Mouse (Mus musculus): ENCODE data around the gene Dsp. TPM values are rescaled to one million over a fixed set of nuclear protein-coding genes. Genes with fewer than 3 reads are reported as not detected.

The Dsp gene
- polyA plus RNA-seq, 1 experiment from 2014 or later: 48.7 TPM

- Histone ChIP-seq H3K9me3 (replicated peaks) (no peaks in the 10 kb centered on the region), H3K4me2 (peak overlapping the region; percentile 47), H3K36me3 (peaks cover 76% of the 10 kb centered on the region), H3K9ac (peak overlapping the region; percentile 16; the same call in 1 of the 2 replicates), H3K4me1 (replicated peaks) (peaks cover 22% of the 10 kb centered on the region), H3K27ac (ENCODE audit: poor library complexity, severe bottlenecking) (peak overlapping the region; percentile 89), H3K27me3 (replicated peaks) (no peaks in the 10 kb centered on the region), H3K4me3 (0 out of 2 replicates have a peak overlapping the region, but pooled peaks have one; percentile 8)
- ATAC-seq (ENCODE audit: insufficient number of reproducible peaks, low FRiP score): peak; percentile 87
- 5% methylated on average over 4 of the region's 4 CpGs for WGBS
These were observed 19.6 kb downstream of the Dsp start for GRCm38 (mm10) chr13:38170707-38171144.

DNA sequence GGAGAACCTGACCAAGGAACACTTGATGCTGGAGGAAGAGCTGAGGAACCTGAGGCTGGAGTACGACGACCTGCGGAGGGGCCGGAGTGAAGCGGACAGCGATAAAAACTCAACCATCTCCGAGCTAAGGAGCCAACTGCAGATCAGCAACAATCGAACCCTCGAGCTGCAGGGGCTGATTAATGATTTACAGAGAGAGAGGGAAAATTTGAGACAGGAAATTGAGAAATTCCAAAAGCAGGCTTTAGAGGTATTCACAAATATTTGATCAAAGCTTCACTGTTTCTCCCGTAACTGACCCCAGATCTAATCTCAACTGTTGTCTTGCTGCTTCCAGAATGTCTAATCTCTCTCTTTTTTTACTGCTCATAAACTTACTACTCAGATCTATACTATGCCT, 42.3 kb downstream of the Dsp start:
- no peaks in the 10 kb centered on the region for H3K4me1 ChIP-seq (replicated peaks)
- WGBS: 86% methylated on average over 10 of the region's 10 CpGs
- no peak overlapping the region for H3K9ac ChIP-seq
- H3K4me2 ChIP-seq: no peak overlapping the region
- peaks cover 27% of the 10 kb centered on the region for H3K9me3 ChIP-seq (replicated peaks)
- peaks cover 90% of the 10 kb centered on the region for H3K36me3 ChIP-seq
- no peaks in the 10 kb centered on the region for H3K27me3 ChIP-seq (replicated peaks)
- no peak for ATAC-seq (ENCODE audit: insufficient number of reproducible peaks, low FRiP score)
- no peak overlapping the region for H3K4me3 ChIP-seq
- H3K27ac ChIP-seq (ENCODE audit: poor library complexity, severe bottlenecking): no peak overlapping the region

- Histone ChIP-seq H3K9ac (no peak overlapping the region), H3K27ac (ENCODE audit: poor library complexity, severe bottlenecking) (no peak overlapping the region; the same call in 1 of the 2 replicates), H3K36me3 (peaks cover 23% of the 10 kb centered on the region), H3K4me2 (no peak overlapping the region), H3K4me1 (replicated peaks) (peaks cover 15% of the 10 kb centered on the region), H3K4me3 (no peak overlapping the region), H3K9me3 (replicated peaks) (peaks cover 6% of the 10 kb centered on the region), H3K27me3 (replicated peaks) (no peaks in the 10 kb centered on the region)
- ATAC-seq (ENCODE audit: insufficient number of reproducible peaks, low FRiP score): no peak
- WGBS: 71% methylated on average over 6 of the region's 6 CpGs
These were observed 50.3 kb downstream of the Dsp start for GRCm38 (mm10) chr13:38201413-38201812.

DNA sequence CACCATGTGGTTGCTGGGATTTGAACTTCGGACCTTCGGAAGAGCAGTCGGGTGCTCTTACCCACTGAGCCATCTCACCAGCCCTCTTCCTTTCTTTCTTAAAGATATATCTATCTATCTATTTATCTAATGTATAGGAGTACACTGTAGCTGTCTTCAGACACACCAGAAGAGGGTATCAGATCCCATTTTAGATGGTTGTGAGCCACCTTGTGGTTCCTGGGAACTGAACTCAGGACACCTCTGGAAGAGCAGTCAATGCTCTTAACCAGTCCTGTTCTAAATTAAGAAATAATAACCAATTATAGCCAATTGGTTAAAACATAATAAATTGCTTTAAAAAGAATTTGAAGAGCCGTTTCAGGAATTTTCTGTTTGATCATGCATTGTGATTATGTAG, 53.1 kb downstream of the Dsp start:
- H3K4me2 ChIP-seq: peak overlapping the region; percentile 74
- H3K27ac ChIP-seq (ENCODE audit: poor library complexity, severe bottlenecking): no peak overlapping the region
- no peak overlapping the region for H3K9ac ChIP-seq
- H3K4me3 ChIP-seq: peak overlapping the region; percentile 88; the same call in 1 of the 2 replicates
- no peaks in the 10 kb centered on the region for H3K27me3 ChIP-seq (replicated peaks)
- 60% methylated on average over 4 of the region's 4 CpGs for WGBS
- H3K36me3 ChIP-seq: peaks cover 4% of the 10 kb centered on the region; the same call in 1 of the 2 replicates
- peaks cover 20% of the 10 kb centered on the region for H3K4me1 ChIP-seq (replicated peaks)
- H3K9me3 ChIP-seq (replicated peaks): no peaks in the 10 kb centered on the region
- no peak for ATAC-seq (ENCODE audit: insufficient number of reproducible peaks, low FRiP score)

GRCm38 (mm10) chr13:38204702-38205482, 53.8 kb downstream of the Dsp start, which contains the start of gene Snrnp48:
TSS of gene Snrnp48 (plus strand) at chr13:38204938.
- ATAC-seq (ENCODE audit: insufficient number of reproducible peaks, low FRiP score): peak; percentile 96
- under 1% methylated on average over 59 of the region's 59 CpGs for WGBS
- no peaks in the 10 kb centered on the region for H3K27me3 ChIP-seq (replicated peaks)

GRCm38 (mm10) chr13:38211122-38211521, 60.0 kb downstream of the Dsp start:
- peaks cover 51% of the 10 kb centered on the region for H3K36me3 ChIP-seq
- WGBS: 85% methylated on average over 5 of the region's 5 CpGs
- no peak overlapping the region for H3K27ac ChIP-seq (ENCODE audit: poor library complexity, severe bottlenecking)
- no peak overlapping the region for H3K4me3 ChIP-seq
- H3K9me3 ChIP-seq (replicated peaks): no peaks in the 10 kb centered on the region
- H3K4me1 ChIP-seq (replicated peaks): peaks cover 8% of the 10 kb centered on the region
- no peak overlapping the region for H3K9ac ChIP-seq
- no peak for ATAC-seq (ENCODE audit: insufficient number of reproducible peaks, low FRiP score)
- H3K27me3 ChIP-seq (replicated peaks): no peaks in the 10 kb centered on the region
- H3K4me2 ChIP-seq: no peak overlapping the region

More at GRCm38 (mm10) chr13:38204702-38205482, 53.8 kb downstream of the Dsp start, which contains the start of gene Snrnp48:
- Histone ChIP-seq H3K9me3 (replicated peaks) (no peaks in the 10 kb centered on the region), H3K36me3 (peaks cover 9% of the 10 kb centered on the region; the same call in 1 of the 2 replicates), H3K4me3 (peak within 1 kb of the TSS; percentile 88), H3K4me2 (peak within 1 kb of the TSS; percentile 74), H3K4me1 (replicated peaks) (peaks cover 20% of the 10 kb centered on the region), H3K27ac (ENCODE audit: poor library complexity, severe bottlenecking) (peak within 1 kb of the TSS; percentile 90), H3K9ac (peak within 1 kb of the TSS; percentile 84)

DNA sequence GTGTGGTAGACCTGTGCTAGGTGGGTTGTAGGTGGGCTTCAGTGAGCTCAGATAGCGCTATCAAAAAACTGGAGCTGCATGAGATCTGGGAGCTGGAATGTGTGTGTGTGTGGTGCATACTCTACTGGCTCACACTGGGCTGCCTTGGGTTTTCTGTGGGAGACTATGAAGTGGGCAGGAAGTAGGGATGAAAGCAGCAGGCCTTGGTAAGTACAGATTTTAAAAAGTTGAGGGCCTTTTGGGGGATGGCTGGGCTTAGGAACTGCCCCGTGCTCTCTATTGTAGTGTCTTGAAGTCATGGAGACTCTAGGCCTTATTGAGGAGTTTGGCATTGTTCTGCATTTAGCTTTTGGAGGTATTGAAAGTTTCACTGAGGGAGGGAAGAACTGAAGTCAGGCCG, 67.6 kb downstream of the Dsp start:
- no peaks in the 10 kb centered on the region for H3K4me1 ChIP-seq (replicated peaks)
- H3K4me3 ChIP-seq: no peak overlapping the region
- 93% methylated on average over 3 of the region's 3 CpGs for WGBS
- ATAC-seq (ENCODE audit: insufficient number of reproducible peaks, low FRiP score): no peak
- no peak overlapping the region for H3K9ac ChIP-seq
- H3K4me2 ChIP-seq: no peak overlapping the region
- no peaks in the 10 kb centered on the region for H3K9me3 ChIP-seq (replicated peaks)
- no peaks in the 10 kb centered on the region for H3K27me3 ChIP-seq (replicated peaks)
- no peak overlapping the region for H3K27ac ChIP-seq (ENCODE audit: poor library complexity, severe bottlenecking)
- H3K36me3 ChIP-seq: peaks cover 84% of the 10 kb centered on the region

DNA sequence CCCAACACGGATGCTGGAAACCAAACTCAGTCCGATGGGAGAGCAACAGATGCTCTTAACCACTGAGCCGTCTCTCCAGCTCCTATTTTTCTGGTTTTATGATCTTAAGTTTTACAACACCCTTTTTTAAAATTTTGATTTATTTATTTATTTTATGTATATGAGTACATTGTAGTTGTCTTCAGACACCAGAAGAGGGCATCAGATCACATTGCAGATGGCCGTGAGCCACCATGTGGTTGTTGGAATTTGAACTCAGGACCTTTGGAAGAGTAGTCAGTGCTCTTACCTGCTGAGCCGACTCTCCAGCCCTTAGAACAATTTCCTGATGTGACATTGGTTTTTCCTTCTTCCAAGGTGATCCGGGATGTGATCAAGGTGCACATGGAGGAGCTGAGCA, 69.2 kb downstream of the Dsp start:
- WGBS: 94% methylated on average over 6 of the region's 6 CpGs
- no peak overlapping the region for H3K4me2 ChIP-seq
- no peaks in the 10 kb centered on the region for H3K27me3 ChIP-seq (replicated peaks)
- H3K36me3 ChIP-seq: peaks cover 92% of the 10 kb centered on the region
- no peaks in the 10 kb centered on the region for H3K4me1 ChIP-seq (replicated peaks)
- no peak overlapping the region for H3K27ac ChIP-seq (ENCODE audit: poor library complexity, severe bottlenecking)
- H3K9ac ChIP-seq: no peak overlapping the region
- H3K4me3 ChIP-seq: no peak overlapping the region
- ATAC-seq (ENCODE audit: insufficient number of reproducible peaks, low FRiP score): no peak
- peaks cover 7% of the 10 kb centered on the region; the same call in 1 of the 2 replicates for H3K9me3 ChIP-seq (replicated peaks)

GRCm38 (mm10) chr13:38230177-38230821, 79.2 kb downstream of the Dsp start:
- Histone ChIP-seq H3K4me3 (no peak overlapping the region), H3K27ac (ENCODE audit: poor library complexity, severe bottlenecking) (no peak overlapping the region), H3K9me3 (replicated peaks) (peaks cover 8% of the 10 kb centered on the region; the same call in 1 of the 2 replicates), H3K27me3 (replicated peaks) (no peaks in the 10 kb centered on the region), H3K36me3 (peaks cover 39% of the 10 kb centered on the region), H3K4me1 (replicated peaks) (no peaks in the 10 kb centered on the region), H3K4me2 (no peak overlapping the region), H3K9ac (no peak overlapping the region)
- no peak for ATAC-seq (ENCODE audit: insufficient number of reproducible peaks, low FRiP score)
- WGBS: 59% methylated on average over 9 of the region's 9 CpGs

DNA sequence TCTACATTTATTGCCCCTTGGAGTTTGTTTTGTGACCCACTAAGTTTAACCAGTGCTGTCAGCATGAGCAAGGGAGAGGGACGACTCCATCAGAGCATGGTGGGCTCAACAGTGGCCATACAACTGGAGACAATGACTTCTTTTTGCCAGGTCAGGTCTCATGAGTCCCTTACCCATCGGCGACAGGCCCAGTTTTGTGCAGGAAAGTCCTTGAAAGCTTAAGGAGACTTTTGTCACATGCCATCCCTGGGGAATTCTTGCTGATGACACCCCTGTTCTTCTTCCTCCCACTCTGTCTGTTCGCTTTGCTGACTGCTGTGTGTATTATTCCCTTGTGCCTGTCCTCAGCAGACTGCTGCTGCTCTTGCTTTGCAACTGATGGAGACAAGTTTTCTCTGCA, 81.3 kb downstream of the Dsp start:
- Histone ChIP-seq H3K27me3 (replicated peaks) (no peaks in the 10 kb centered on the region), H3K4me3 (no peak overlapping the region), H3K4me2 (no peak overlapping the region), H3K27ac (ENCODE audit: poor library complexity, severe bottlenecking) (no peak overlapping the region), H3K36me3 (peaks cover 31% of the 10 kb centered on the region), H3K9ac (no peak overlapping the region), H3K4me1 (replicated peaks) (no peaks in the 10 kb centered on the region), H3K9me3 (replicated peaks) (peaks cover 14% of the 10 kb centered on the region)
- 80% methylated on average over 4 of the region's 4 CpGs for WGBS
- ATAC-seq (ENCODE audit: insufficient number of reproducible peaks, low FRiP score): no peak

Data from heart, embryonic 12.5 days (tissue).